Mouse (Mus musculus): ENCODE measurements around the gene Olfr1324. TPM values are rescaled to one million over a fixed set of nuclear protein-coding genes. Genes with fewer than 3 reads are reported as not detected.
"Not testable (repeated sequence)": the region's sequence is repeated elsewhere in the genome, so short reads cannot be mapped to it uniquely, and the experiment has no call there.

Olfr1324 gene
- total and polyA plus RNA-seq, 2 experiments from 2014 or later = not detected

DNA sequence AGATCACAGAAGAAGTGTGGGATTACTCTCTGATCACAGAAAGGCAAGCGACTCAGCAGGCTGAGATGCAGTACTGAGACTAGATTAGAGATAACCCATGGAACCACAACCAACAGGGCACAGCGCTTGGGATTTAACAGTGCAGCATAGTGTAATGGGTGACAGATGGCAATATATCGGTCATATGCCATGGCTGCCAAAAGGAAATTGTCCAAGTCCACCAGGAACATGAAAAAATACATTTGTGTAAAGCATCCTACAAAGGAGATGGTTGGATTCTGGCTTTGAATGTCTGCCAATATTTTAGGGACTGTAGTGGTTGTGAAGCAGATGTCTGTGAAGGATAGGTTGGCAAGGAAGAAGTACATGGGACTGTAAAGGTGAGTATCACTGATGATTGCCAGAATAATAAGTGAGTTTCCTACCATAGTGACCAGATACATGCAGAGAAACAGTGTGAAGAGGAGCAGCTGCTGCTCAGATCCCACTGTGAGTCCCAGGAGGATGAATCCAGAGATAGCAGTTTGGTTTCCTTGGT is 2.3 kb downstream of the Olfr1324 start:
- Histone ChIP-seq H3K36me3 (ENCODE audit: insufficient read depth) (no peaks in the 10 kb centered on the region), H3K27me3 (ENCODE audit: insufficient read depth, low read length) (no peaks in the 10 kb centered on the region), H3K9ac (no peak overlapping the region), H3K27ac (ENCODE audit: low read depth, low read length) (no peak overlapping the region), H3K9me3 (ENCODE audit: low read length) (no peaks in the 10 kb centered on the region), H3K4me2 (ENCODE audit: low read depth) (no peak overlapping the region), H3K4me1 (ENCODE audit: insufficient read depth) (no peaks in the 10 kb centered on the region), H3K4me3 (ENCODE audit: low read depth, low read length) (no peak overlapping the region)
- DNase-seq (peak; percentile 1), ATAC-seq (no peak)
- WGBS = 80% methylated on average over 3 of the region's 3 CpGs
- TF ChIP-seq CTCF (IDR thresholded peaks at IDR 0.05; ENCODE audit: low read depth) = no peak

DNA sequence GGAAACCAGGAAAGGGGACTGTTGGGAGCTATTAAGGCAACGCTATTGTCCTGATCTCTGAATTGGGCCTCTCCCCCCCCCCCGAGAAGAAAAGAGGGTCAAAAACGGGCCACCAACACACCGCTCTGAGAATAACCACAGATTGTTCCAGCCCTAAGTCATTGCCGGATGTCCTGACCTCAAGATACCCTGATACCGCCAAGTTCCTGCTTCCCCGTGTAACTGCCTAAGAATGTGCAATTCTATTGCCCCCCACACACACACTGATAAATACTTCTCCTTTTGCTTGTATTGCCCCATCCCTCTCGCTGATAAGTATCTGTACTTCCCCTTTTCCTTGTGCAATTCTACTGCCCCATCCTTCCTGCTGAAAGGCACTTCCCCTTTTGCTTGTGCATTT is 17.9 kb downstream of the Olfr1324 start:
- H3K36me3 ChIP-seq (ENCODE audit: insufficient read depth); H3K9me3 ChIP-seq (ENCODE audit: low read length); H3K4me1 ChIP-seq (ENCODE audit: insufficient read depth); H3K4me2 ChIP-seq (ENCODE audit: low read depth); H3K27ac ChIP-seq (ENCODE audit: low read depth, low read length); DNase-seq; H3K9ac ChIP-seq; H3K27me3 ChIP-seq (ENCODE audit: insufficient read depth, low read length); ATAC-seq; H3K4me3 ChIP-seq (ENCODE audit: low read depth, low read length): not testable (repeated sequence)
- 93% methylated on average over 8 of the region's 8 CpGs for WGBS

DNA sequence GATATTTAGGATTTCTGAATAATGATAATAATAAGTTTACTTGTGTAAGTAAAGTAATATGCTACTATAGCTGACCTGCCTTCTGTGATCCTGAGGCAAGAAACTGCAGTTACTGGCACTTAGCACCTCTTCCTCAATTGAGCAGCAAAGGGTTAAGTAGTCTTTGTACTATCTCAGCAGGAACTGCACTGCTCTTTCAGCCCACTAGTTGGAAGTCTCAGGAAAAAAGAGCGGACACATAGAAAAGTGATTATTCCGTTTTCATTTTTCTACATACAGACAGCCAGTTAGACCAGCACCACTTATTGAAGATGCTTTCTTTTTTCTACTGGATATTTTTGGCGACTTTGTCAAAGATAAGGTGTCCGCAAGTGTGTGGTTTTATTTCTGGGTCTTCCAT is 37.7 kb downstream of the Olfr1324 start:
- WGBS = 72% methylated on average over 4 of the region's 4 CpGs
- ATAC-seq; H3K27me3 ChIP-seq (ENCODE audit: insufficient read depth, low read length); DNase-seq; H3K4me3 ChIP-seq (ENCODE audit: low read depth, low read length); H3K9ac ChIP-seq; H3K4me2 ChIP-seq (ENCODE audit: low read depth); H3K27ac ChIP-seq (ENCODE audit: low read depth, low read length); H3K9me3 ChIP-seq (ENCODE audit: low read length); H3K36me3 ChIP-seq (ENCODE audit: insufficient read depth); H3K4me1 ChIP-seq (ENCODE audit: insufficient read depth): not testable (repeated sequence)

DNA sequence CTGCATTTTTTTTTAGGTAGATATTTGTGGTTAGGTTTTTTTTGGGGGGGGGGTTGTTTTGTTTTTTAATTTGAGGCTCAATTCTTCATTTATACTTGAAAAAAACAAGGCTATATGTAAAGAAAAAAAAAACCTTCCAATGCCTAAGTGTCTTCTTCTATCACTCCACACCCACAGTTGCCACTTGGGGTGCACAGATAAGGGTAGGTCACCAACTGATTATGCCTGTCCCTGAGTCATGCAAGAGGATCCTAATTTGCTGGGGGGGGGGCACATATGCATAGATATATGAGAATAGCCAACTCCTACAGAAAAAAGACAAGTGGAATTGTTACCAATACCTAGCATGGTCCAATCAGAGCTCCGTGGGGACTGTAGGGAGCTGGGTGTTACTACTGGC is 53.3 kb downstream of the Olfr1324 start:
- 90% methylated on average over 1 of the region's 1 CpGs for WGBS
- no peak overlapping the region for H3K27ac ChIP-seq (ENCODE audit: low read depth, low read length)
- no peaks in the 10 kb centered on the region for H3K36me3 ChIP-seq (ENCODE audit: insufficient read depth)
- no peak overlapping the region for H3K4me2 ChIP-seq (ENCODE audit: low read depth)
- ATAC-seq = no peak
- H3K9ac ChIP-seq = no peak overlapping the region
- H3K27me3 ChIP-seq (ENCODE audit: insufficient read depth, low read length) = no peaks in the 10 kb centered on the region
- TF ChIP-seq CTCF (IDR thresholded peaks at IDR 0.05; ENCODE audit: low read depth) = no peak
- no peak overlapping the region for H3K4me3 ChIP-seq (ENCODE audit: low read depth, low read length)
- H3K9me3 ChIP-seq (ENCODE audit: low read length) = no peaks in the 10 kb centered on the region
- DNase-seq = no peak
- no peaks in the 10 kb centered on the region for H3K4me1 ChIP-seq (ENCODE audit: insufficient read depth)
